Mouse (Mus musculus) myocyte (in vitro differentiated cells): ENCODE data around the gene Vsx2. TPM values are rescaled to one million over a fixed set of nuclear protein-coding genes. Genes with fewer than 3 reads are reported as not detected.

ENCODE experiments used
- H3K27me3 ChIP-seq: one replicate; pipeline ENCODE4 v1.6.1; 2011; ENCODE audit not compliant: control insufficient read depth, insufficient read depth, insufficient read length
- H3K36me3 ChIP-seq: one replicate; pipeline ENCODE4 v1.6.1; 2011; ENCODE audit not compliant: control insufficient read depth, insufficient read depth
- H3K4me2 ChIP-seq: one replicate; pipeline ENCODE4 v1.6.1; 2011; ENCODE audit warnings: low read depth, control low read depth
- H3K4me3 ChIP-seq: one replicate; pipeline ENCODE4 v1.5.1; 2011; ENCODE audit warnings: mild to moderate bottlenecking, control low read depth, moderate library complexity
- H3K79me2 ChIP-seq: one replicate; pipeline ENCODE4 v1.6.1; 2011; ENCODE audit not compliant: control insufficient read depth, insufficient read depth
- H3ac ChIP-seq: one replicate; pipeline ENCODE4 v1.6.1; 2011; ENCODE audit not compliant: control insufficient read depth, insufficient read length
- CEBPB ChIP-seq: IDR thresholded peaks from 2 replicates; pipeline ENCODE4 v1.6.1; 2011; ENCODE audit warnings: mild to moderate bottlenecking, moderate library complexity; ENCODE audit not compliant: poor library complexity, insufficient read depth, severe bottlenecking
- E2F4 ChIP-seq: IDR thresholded peaks from one replicate; pipeline ENCODE4 v1.6.1; 2011; ENCODE audit warnings: mild to moderate bottlenecking, control low read depth, moderate library complexity; ENCODE audit not compliant: insufficient read depth
- MAX ChIP-seq: IDR thresholded peaks from one replicate; pipeline ENCODE4 v1.6.1; 2011; ENCODE audit warnings: low read depth, mild to moderate bottlenecking, control low read depth
- MYOD1 ChIP-seq, 3 experiments: IDR thresholded peaks; one replicate each; pipeline ENCODE4 v1.6.1; 2011; ENCODE audit warnings: control low read depth in 2 of 3, low read depth in 2 of 3, mild to moderate bottlenecking in 2 of 3, moderate library complexity in 1 of 3; ENCODE audit not compliant: insufficient read length in 2 of 3, control insufficient read depth in 1 of 3
- MYOG ChIP-seq, 3 experiments: IDR thresholded peaks; one replicate each; pipeline ENCODE4 v1.6.1; 2011; ENCODE audit warnings: control low read depth in 2 of 3, low read depth in 2 of 3, mild to moderate bottlenecking in 2 of 3; ENCODE audit not compliant: insufficient read length in 2 of 3, control insufficient read depth in 1 of 3, insufficient read depth in 1 of 3
- POLR2A ChIP-seq: IDR thresholded peaks from one replicate; pipeline ENCODE4 v1.6.1; 2011; ENCODE audit warnings: low read depth, mild to moderate bottlenecking, control low read depth, moderate library complexity; ENCODE audit not compliant: insufficient read length
- POLR2AphosphoS2 ChIP-seq: IDR thresholded peaks from one replicate; pipeline ENCODE4 v1.6.1; 2011; ENCODE audit warnings: low read depth, control low read depth; ENCODE audit not compliant: insufficient read length
- REST ChIP-seq: IDR thresholded peaks from one replicate; pipeline ENCODE4 v1.6.1; 2011; ENCODE audit warnings: mild to moderate bottlenecking, control low read depth, moderate library complexity; ENCODE audit not compliant: insufficient read depth, insufficient read length
- SRF ChIP-seq: IDR thresholded peaks from one replicate; pipeline ENCODE4 v1.6.1; 2011; ENCODE audit warnings: low read depth; ENCODE audit not compliant: control insufficient read depth, insufficient read length
- TCF12 ChIP-seq: IDR thresholded peaks from one replicate; pipeline ENCODE4 v1.6.1; 2011; ENCODE audit warnings: mild to moderate bottlenecking, control low read depth; ENCODE audit not compliant: poor library complexity, insufficient read depth, severe bottlenecking
- TCF3 ChIP-seq: IDR thresholded peaks from one replicate; pipeline ENCODE4 v1.6.1; 2011; ENCODE audit warnings: low read depth, control low read depth; ENCODE audit not compliant: insufficient read length
- USF1 ChIP-seq: IDR thresholded peaks from one replicate; pipeline ENCODE4 v1.6.1; 2011; ENCODE audit warnings: low read depth, mild to moderate bottlenecking, control low read depth, moderate library complexity
- polyA plus RNA-seq: library from polyadenylated mRNA; unstranded; fragments of >200 nt; fragmentation: generic; extraction: Trizol; gene quantifications from one replicate; pipeline ENCODE4 v1.2.1, GENCODE M21; 2012; ENCODE audit warnings: missing spikeins

Gene Vsx2
- polyA plus RNA-seq, result not detected

GRCm38 (mm10) chr12:84569336-84569970, at the start of gene Vsx2:
Gene Vsx2, plus strand, starts transcription at chr12:84569762.
- TF ChIP-seq MAX, result no peak
- no peak for TF ChIP-seq USF1
- no peak for TF ChIP-seq SRF
- TF ChIP-seq MYOG (IDR thresholded peaks at IDR 0.05; ENCODE audit: control insufficient read depth in 1 of 3, insufficient read depth in 1 of 3, insufficient read length in 2 of 3, low read depth in 2 of 3), result no peak
- no peak for TF ChIP-seq POLR2AphosphoS2
- TF ChIP-seq MYOD1 (IDR thresholded peaks at IDR 0.05; ENCODE audit: control insufficient read depth in 1 of 3, insufficient read length in 2 of 3, low read depth in 2 of 3), result no peak
- TF ChIP-seq POLR2A, result no peak
- no peak for TF ChIP-seq TCF3
- no peak for TF ChIP-seq TCF12
- TF ChIP-seq E2F4, result no peak
- no peaks in the 10 kb centered on the region for H3K79me2 ChIP-seq
- no peak within 1 kb of the TSS for H3K4me2 ChIP-seq
- no peak within 1 kb of the TSS for H3K4me3 ChIP-seq
- H3K36me3 ChIP-seq, result no peaks in the 10 kb centered on the region
- no peak within 1 kb of the TSS for H3ac ChIP-seq
- H3K27me3 ChIP-seq, result peaks cover 68% of the 10 kb centered on the region

GRCm38 (mm10) chr12:84523728-84524127, 45.8 kb upstream of the Vsx2 start:
- Histone ChIP-seq H3K36me3 (no peaks in the 10 kb centered on the region), H3ac (no peak overlapping the region), H3K4me3 (no peak overlapping the region), H3K79me2 (no peaks in the 10 kb centered on the region), H3K4me2 (no peak overlapping the region), H3K27me3 (no peaks in the 10 kb centered on the region)
- no peak for TF ChIP-seq E2F4
- no peak for TF ChIP-seq POLR2AphosphoS2
- no peak for TF ChIP-seq MYOD1 (IDR thresholded peaks at IDR 0.05; ENCODE audit: control insufficient read depth in 1 of 3, insufficient read length in 2 of 3, low read depth in 2 of 3)
- TF ChIP-seq POLR2A, result no peak
- no peak for TF ChIP-seq REST
- no peak for TF ChIP-seq MYOG (IDR thresholded peaks at IDR 0.05; ENCODE audit: control insufficient read depth in 1 of 3, insufficient read depth in 1 of 3, insufficient read length in 2 of 3, low read depth in 2 of 3)
- TF ChIP-seq MAX, result no peak
- no peak for TF ChIP-seq USF1
- no peak for TF ChIP-seq CEBPB
- no peak for TF ChIP-seq TCF12
- TF ChIP-seq TCF3, result no peak
- no peak for TF ChIP-seq SRF

DNA sequence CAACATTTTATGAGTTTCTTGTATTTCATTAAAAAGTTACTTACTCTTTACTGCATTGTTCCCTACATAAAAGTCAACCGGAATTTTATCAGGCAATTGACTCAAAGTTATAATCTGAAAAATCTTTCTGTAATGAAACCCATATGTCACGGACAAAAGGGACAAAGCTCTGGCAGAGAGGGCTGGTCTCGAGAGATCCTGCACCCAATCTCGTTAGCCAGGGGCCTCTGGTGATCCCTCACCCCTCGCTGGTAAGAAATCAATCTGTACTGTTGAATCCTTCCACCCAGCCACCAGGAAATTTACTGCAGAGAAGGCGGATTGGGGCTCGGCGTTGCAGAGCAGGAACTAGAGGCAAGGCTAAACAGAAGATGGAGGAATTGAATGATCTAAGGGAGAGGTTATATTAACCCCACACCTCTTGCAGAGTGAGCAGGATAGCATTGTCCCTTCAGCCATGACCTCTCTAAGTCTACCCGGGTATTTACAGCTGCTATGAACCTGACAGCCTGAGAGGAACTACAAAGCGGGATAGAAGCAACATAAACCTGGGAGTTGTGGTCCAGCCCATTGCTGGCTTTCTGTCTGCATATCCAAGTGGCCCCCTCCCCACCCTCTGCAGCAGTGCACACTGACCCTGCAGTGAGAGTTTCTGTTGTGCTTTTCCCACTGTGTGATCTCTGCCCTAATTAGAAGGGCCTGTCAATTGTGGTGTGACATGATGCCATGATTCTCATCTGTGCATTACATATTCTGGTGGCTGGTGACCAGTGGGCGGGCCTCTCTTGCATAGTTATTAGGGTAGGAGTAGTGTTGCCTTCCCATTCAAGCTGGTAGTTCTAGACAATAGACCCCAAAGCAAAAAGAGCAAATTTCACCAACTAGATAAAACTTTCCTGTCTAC, 45.2 kb upstream of the Vsx2 start:
- Histone ChIP-seq H3K4me2 (no peak overlapping the region), H3ac (no peak overlapping the region), H3K4me3 (no peak overlapping the region), H3K27me3 (no peaks in the 10 kb centered on the region), H3K79me2 (no peaks in the 10 kb centered on the region), H3K36me3 (no peaks in the 10 kb centered on the region)
- TF ChIP-seq POLR2A, result no peak
- TF ChIP-seq USF1, result no peak
- no peak for TF ChIP-seq MAX
- TF ChIP-seq MYOD1 (IDR thresholded peaks at IDR 0.05; ENCODE audit: control insufficient read depth in 1 of 3, insufficient read length in 2 of 3, low read depth in 2 of 3), result no peak
- TF ChIP-seq CEBPB, result no peak

DNA sequence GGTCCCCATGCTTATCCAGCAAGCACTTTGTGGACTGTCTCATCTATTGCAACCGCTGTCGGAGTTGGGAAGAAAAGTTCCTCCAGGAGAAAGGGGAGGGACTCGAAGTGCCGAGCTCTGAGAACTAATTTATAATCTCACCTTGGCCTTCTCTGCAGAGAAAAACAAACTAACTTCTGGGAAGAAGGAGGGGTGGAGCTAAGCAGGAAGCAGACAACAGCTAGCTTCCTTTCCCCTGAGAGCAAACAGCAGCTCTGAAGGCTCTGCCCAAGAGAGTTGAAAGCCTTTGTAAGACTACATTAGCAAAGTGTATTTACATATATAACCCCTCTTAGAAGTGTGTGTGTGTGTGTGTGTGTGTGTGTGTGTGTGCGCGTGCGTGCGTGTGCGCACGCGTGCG, 44.1 kb upstream of the Vsx2 start:
- Histone ChIP-seq H3ac (no peak overlapping the region), H3K79me2 (no peaks in the 10 kb centered on the region), H3K27me3 (no peaks in the 10 kb centered on the region), H3K4me3 (no peak overlapping the region), H3K36me3 (no peaks in the 10 kb centered on the region), H3K4me2 (no peak overlapping the region)
- TF ChIP-seq SRF, result no peak
- TF ChIP-seq POLR2A, result no peak

DNA sequence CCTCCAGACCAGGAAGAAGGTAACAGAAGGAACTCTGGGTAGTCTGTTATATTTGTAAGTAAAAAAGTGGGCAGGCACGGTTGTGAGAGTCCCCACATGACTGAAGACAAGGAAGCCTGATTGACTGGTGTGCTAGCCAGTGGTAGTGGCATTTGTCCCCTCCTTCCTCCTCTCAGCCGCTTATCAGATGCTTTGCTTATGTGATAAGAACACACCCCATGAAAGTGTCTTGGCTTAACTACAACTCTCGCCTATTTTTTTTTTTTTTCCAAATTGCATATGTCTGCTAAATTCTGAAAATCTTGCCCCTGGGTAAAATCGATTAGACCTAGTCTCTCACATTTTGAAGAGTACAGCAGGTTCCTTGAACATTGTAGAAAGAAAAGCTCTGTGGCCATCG, 39.1 kb upstream of the Vsx2 start:
- Histone ChIP-seq H3K79me2 (no peaks in the 10 kb centered on the region), H3K27me3 (no peaks in the 10 kb centered on the region), H3K4me2 (no peak overlapping the region), H3K36me3 (no peaks in the 10 kb centered on the region), H3K4me3 (no peak overlapping the region), H3ac (no peak overlapping the region)
- TF ChIP-seq MYOG (IDR thresholded peaks at IDR 0.05; ENCODE audit: control insufficient read depth in 1 of 3, insufficient read depth in 1 of 3, insufficient read length in 2 of 3, low read depth in 2 of 3), result no peak
- no peak for TF ChIP-seq POLR2AphosphoS2
- no peak for TF ChIP-seq MAX
- TF ChIP-seq CEBPB, result no peak
- no peak for TF ChIP-seq POLR2A
- no peak for TF ChIP-seq USF1
- no peak for TF ChIP-seq E2F4
- TF ChIP-seq TCF12, result no peak
- TF ChIP-seq REST, result no peak
- no peak for TF ChIP-seq SRF
- no peak for TF ChIP-seq TCF3
- TF ChIP-seq MYOD1 (IDR thresholded peaks at IDR 0.05; ENCODE audit: control insufficient read depth in 1 of 3, insufficient read length in 2 of 3, low read depth in 2 of 3), result no peak
